Mouse (Mus musculus) ES-E14 (cell line): ENCODE measurements at regions not wholly inside any gene's neighbourhood (a gene's known extent, or its start where the extent isn't known, plus 50 kb on each side); places are given as distances from the start of the nearest gene placed in this dataset.

Experiments used
- DNase-seq: peaks from one replicate; pipeline ENCODE4 v3.0.0-alpha.2; 2013; ENCODE audit warnings: low read depth, low spot score
- H3K27ac ChIP-seq: 2 replicates; pipeline ENCODE4 v1.5.1; 2012; ENCODE audit warnings: low read depth, mild to moderate bottlenecking, low read length, moderate library complexity, mixed read lengths; ENCODE audit not compliant: poor library complexity, insufficient read depth, severe bottlenecking
- H3K36me3 ChIP-seq: 2 replicates; pipeline ENCODE4 v1.6.1; 2012; ENCODE audit warnings: mild to moderate bottlenecking, low read length, moderate library complexity, mixed read lengths; ENCODE audit not compliant: control insufficient read depth, poor library complexity, insufficient read depth, severe bottlenecking
- H3K4me1 ChIP-seq, 2 experiments: fragments of 150-350 bp in 1 of 2; sonication (generic) in 1 of 2; 2 replicates each; pipeline ENCODE4 v1.6.1; 2012; ENCODE audit warnings: low read length in 2 of 2, mild to moderate bottlenecking in 1 of 2, mixed read lengths in 1 of 2; ENCODE audit not compliant: control insufficient read depth in 2 of 2, insufficient read depth in 2 of 2, poor library complexity in 1 of 2
- H3K4me3 ChIP-seq, 2 experiments: fragments of 150-350 bp in 1 of 2; sonication (generic) in 1 of 2; 2 replicates each; pipeline ENCODE4 v1.5.1; 2012; ENCODE audit warnings: low read length in 2 of 2, low read depth in 1 of 2, mild to moderate bottlenecking in 1 of 2, mixed read lengths in 1 of 2; ENCODE audit not compliant: insufficient read depth in 1 of 2, poor library complexity in 1 of 2, severe bottlenecking in 1 of 2
- H3K9ac ChIP-seq: 2 replicates; pipeline ENCODE4 v1.6.1; 2012; ENCODE audit warnings: low read depth, mild to moderate bottlenecking, low read length, mixed read lengths; ENCODE audit not compliant: poor library complexity, insufficient read depth, severe bottlenecking
- H3K9me3 ChIP-seq: fragments of 150-350 bp; sonication (generic); 2 replicates; pipeline ENCODE4 v1.6.1; 2012; ENCODE audit warnings: low read depth, mild to moderate bottlenecking, low read length; ENCODE audit not compliant: control insufficient read depth, insufficient read depth
- CHD2 ChIP-seq: IDR thresholded peaks from 2 replicates; pipeline ENCODE4 v1.6.1; 2014; ENCODE audit warnings: mild to moderate bottlenecking, low read depth, low read length, inconsistent platforms
- HCFC1 ChIP-seq: IDR thresholded peaks from 2 replicates; pipeline ENCODE4 v1.6.1; 2012; ENCODE audit warnings: low read length, inconsistent platforms, borderline replicate concordance; ENCODE audit not compliant: insufficient read depth
- MAFK ChIP-seq: IDR thresholded peaks from 2 replicates; pipeline ENCODE4 v1.6.1; 2014; ENCODE audit warnings: mild to moderate bottlenecking, low read depth, low read length, inconsistent platforms; ENCODE audit not compliant: insufficient read depth
- ZC3H11A ChIP-seq: IDR thresholded peaks from 2 replicates; pipeline ENCODE4 v1.6.1; 2012; ENCODE audit warnings: low read depth, mild to moderate bottlenecking, inconsistent platforms, low read length, borderline replicate concordance
- ZNF384 ChIP-seq: IDR thresholded peaks from 2 replicates; pipeline ENCODE4 v1.6.1; 2012; ENCODE audit warnings: low read depth, low read length, inconsistent platforms
- in situ Hi-C, 2 experiments: fragments of 600-800 bp; cut with MboI; formaldehyde crosslinking; loops; one replicate each; pipeline ENCODE4 v1.15.1; 2025; ENCODE audit warnings: low sequenced_read_pairs in 2 of 2, inconsistent platforms in 1 of 2; ENCODE audit not compliant: unreplicated experiment in 2 of 2

DNA sequence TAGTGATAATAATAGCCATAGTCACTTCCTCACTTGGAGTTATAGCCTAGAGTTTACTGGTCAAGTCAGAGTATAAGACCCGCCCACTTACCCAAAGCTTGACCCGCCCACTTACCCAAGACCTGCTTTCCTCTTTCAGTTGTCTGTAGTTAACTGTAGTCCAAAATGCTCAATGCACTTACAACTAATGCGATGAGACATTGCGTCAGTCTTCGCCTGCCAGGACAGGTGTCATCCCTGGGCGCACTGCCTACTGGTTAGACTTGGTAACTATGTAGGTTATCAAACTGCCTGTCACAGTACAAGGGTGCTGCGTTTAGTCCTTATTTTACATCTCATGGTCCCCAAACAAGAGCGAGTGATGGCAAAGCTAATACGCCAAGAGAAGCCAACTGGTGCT is 294.0 kb downstream of the Mtx2 start:
- Histone ChIP-seq H3K4me3 (no peak overlapping the region), H3K9me3 (no peaks in the 10 kb centered on the region), H3K9ac (no peak overlapping the region), H3K27ac (no peak overlapping the region), H3K4me1 (peaks cover 0 to 2% of the 10 kb centered on the region in 2 experiments; a peak in 1 of 4 replicates), H3K36me3 (no peaks in the 10 kb centered on the region)
- in situ Hi-C loops, result no loop called here
- no peak for DNase-seq
- TF ChIP-seq ZC3H11A (no peak), MAFK (no peak), CHD2 (no peak), ZNF384 (no peak), HCFC1 (no peak)

- DNase-seq, result no peak
- in situ Hi-C loops, result no loop called here
- Histone ChIP-seq H3K9ac (no peak overlapping the region), H3K4me1 (peaks cover 0 to 2% of the 10 kb centered on the region in 2 experiments; a peak in 1 of 4 replicates), H3K27ac (no peak overlapping the region), H3K4me3 (no peak overlapping the region), H3K36me3 (no peaks in the 10 kb centered on the region), H3K9me3 (no peaks in the 10 kb centered on the region)
- TF ChIP-seq HCFC1 (no peak), MAFK (no peak), CHD2 (no peak), ZC3H11A (no peak), ZNF384 (no peak)
Observed at GRCm38 (mm10) chr2:75133298-75134080, 307.9 kb downstream of the Mtx2 start.

DNA sequence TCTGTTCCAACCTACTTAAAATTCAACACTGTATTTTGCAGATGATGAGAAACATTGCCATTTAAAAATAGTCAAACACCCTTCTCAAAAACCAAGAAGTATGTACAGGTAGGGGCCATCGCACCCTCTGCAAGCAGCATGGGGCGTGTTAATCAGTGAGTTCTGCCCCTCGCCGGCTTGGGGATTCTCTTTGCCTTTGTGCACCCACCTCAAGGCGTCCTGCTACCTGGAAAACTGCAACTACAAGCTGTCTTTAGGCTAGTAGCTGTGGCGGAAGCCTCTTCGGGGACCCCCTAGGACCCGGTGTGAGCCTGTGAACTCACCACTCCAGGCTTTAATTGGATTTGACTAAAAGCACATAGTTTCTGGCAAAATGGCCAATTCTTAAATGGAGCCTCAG is 311.0 kb downstream of the Mtx2 start:
- no peak for DNase-seq

DNA sequence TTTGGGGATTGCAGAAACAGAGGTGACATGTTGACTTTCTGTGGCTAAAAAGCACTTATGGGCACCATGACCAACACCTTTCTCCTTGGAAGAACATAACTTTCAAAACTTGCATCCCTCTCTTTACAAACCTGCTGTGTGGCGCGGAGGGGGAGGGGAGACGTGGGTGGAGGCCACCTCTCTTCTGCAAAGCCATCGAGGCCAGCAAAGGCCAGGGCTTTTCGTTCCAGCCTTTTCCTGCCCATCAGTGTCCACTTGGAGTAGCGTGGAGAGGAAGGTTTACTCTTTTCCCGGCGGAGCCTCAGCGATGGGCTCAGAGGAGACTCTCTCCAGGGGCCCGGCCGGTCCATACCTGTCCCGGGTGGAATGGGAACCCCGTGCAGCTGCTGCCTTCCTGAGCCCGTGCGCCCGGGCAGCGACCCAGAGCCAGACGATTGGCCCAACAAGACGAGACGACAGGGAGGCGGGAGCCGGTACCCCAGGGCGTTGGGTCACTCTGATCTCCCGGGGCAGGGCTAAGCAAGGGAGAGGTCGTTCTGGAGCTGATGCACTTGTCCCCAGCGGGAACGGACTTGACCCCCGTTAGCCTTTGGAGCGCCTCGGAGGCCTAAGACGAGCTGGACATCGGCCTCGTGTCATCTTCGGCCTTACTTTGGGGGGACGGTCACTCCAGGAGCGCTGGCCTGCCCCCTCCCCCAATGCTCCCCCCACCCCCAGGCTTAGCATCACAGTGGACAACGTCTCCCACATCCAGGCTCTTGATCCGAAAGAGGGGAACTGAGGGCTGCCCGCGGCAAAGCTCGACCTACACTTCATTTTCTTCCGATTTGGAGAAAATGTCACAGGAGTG is 311.8 kb downstream of the Mtx2 start:
- Histone ChIP-seq H3K4me3 (peak overlapping the region; percentile 48 to 54), H3K9me3 (no peaks in the 10 kb centered on the region), H3K9ac (no peak overlapping the region), H3K27ac (no peak overlapping the region), H3K4me1 (peaks cover 0 to 2% of the 10 kb centered on the region in 2 experiments; a peak in 1 of 4 replicates), H3K36me3 (no peaks in the 10 kb centered on the region)
- DNase-seq, result no peak
- TF ChIP-seq MAFK (no peak), ZC3H11A (no peak), CHD2 (no peak), HCFC1 (no peak)
- in situ Hi-C loops, result no loop called here

More for the DNA sequence above, 311.0 kb downstream of the Mtx2 start:
- in situ Hi-C loops, result no loop called here
- TF ChIP-seq ZNF384 (no peak), MAFK (no peak), ZC3H11A (no peak), HCFC1 (no peak), CHD2 (no peak)
- H3K9ac ChIP-seq, result no peak overlapping the region
- no peak overlapping the region for H3K4me3 ChIP-seq
- no peak overlapping the region for H3K27ac ChIP-seq
- H3K9me3 ChIP-seq, result no peaks in the 10 kb centered on the region
- H3K36me3 ChIP-seq, result no peaks in the 10 kb centered on the region
- H3K4me1 ChIP-seq, result peaks cover 0 to 2% of the 10 kb centered on the region in 2 experiments; a peak in 1 of 4 replicates
